Mouse (Mus musculus) forebrain, embryonic 11.5 days (tissue): ENCODE results near the gene Rasgrp4. TPM values are rescaled to one million over a fixed set of nuclear protein-coding genes. Genes with fewer than 3 reads are reported as not detected.
A peak's percentile ranks its signal among the peaks of the same experiment; 100 is the strongest.

ENCODE experiments used
- ATAC-seq: fragments of 200-750 bp; cut with Nextera tagmentation; replicated peaks from 2 replicates; pipeline ENCODE4 v1.8.0; 2017; ENCODE audit warnings: moderate TSS enrichment; ENCODE audit not compliant: low FRiP score
- DNase-seq: peaks from one replicate; pipeline ENCODE4 v3.0.0-alpha.2; 2017; ENCODE audit warnings: low spot score
- H3K27ac ChIP-seq: fragments of 300-500 bp; sonication (generic); 2 replicates; pipeline ENCODE4 v1.5.1; 2014; ENCODE audit warnings: low read depth, low read length
- H3K27me3 ChIP-seq: fragments of 300-500 bp; sonication (generic); 2 replicates; pipeline ENCODE4 v1.6.1; 2014; ENCODE audit warnings: mild to moderate bottlenecking, low read length, mixed read lengths; ENCODE audit not compliant: control insufficient read depth, insufficient read depth
- H3K36me3 ChIP-seq: fragments of 300-500 bp; sonication (generic); 2 replicates; pipeline ENCODE4 v1.6.1; 2014; ENCODE audit warnings: mild to moderate bottlenecking, low read length, moderate library complexity, mixed read lengths; ENCODE audit not compliant: control insufficient read depth, insufficient read depth
- H3K4me1 ChIP-seq: fragments of 300-500 bp; sonication (generic); replicated peaks from 2 replicates; pipeline ENCODE4 v1.6.1; 2014; ENCODE audit warnings: low read length, mixed read lengths; ENCODE audit not compliant: control insufficient read depth, insufficient read depth
- H3K4me2 ChIP-seq: fragments of 300-500 bp; sonication (generic); 2 replicates; pipeline ENCODE4 v1.6.1; 2014; ENCODE audit warnings: low read depth, mild to moderate bottlenecking, low read length, moderate library complexity, mixed read lengths; ENCODE audit not compliant: severe bottlenecking
- H3K4me3 ChIP-seq: fragments of 300-500 bp; sonication (generic); 2 replicates; pipeline ENCODE4 v1.5.1; 2014; ENCODE audit warnings: low read depth, low read length
- H3K9ac ChIP-seq: fragments of 300-500 bp; sonication (generic); 2 replicates; pipeline ENCODE4 v1.6.1; 2014; ENCODE audit warnings: low read length
- H3K9me3 ChIP-seq: fragments of 300-500 bp; sonication (generic); 2 replicates; pipeline ENCODE4 v1.6.1; 2016; ENCODE audit warnings: low read length, mixed read lengths; ENCODE audit not compliant: control insufficient read depth
- WGBS: fragments of 180-500 bp; shearing (Covaris S2); extraction: QIAGEN DNeasy Blood & Tissue Kit; methylation state at CpG from one replicate; pipeline ENCODE4 v1.1.7; 2014; 5-methylcytosine and 5-hydroxymethylcytosine counted together
- polyA plus RNA-seq: library from polyadenylated mRNA; unstranded; fragments of >200 nt; fragmentation: Nextera tagmentation; extraction: Ambion mirVana; gene quantifications from 2 replicates; pipeline ENCODE4 v1.2.1, GENCODE M21; 2014

Rasgrp4 gene
- polyA plus RNA-seq, 1 experiment from 2014 or later: 0.67 TPM

DNA sequence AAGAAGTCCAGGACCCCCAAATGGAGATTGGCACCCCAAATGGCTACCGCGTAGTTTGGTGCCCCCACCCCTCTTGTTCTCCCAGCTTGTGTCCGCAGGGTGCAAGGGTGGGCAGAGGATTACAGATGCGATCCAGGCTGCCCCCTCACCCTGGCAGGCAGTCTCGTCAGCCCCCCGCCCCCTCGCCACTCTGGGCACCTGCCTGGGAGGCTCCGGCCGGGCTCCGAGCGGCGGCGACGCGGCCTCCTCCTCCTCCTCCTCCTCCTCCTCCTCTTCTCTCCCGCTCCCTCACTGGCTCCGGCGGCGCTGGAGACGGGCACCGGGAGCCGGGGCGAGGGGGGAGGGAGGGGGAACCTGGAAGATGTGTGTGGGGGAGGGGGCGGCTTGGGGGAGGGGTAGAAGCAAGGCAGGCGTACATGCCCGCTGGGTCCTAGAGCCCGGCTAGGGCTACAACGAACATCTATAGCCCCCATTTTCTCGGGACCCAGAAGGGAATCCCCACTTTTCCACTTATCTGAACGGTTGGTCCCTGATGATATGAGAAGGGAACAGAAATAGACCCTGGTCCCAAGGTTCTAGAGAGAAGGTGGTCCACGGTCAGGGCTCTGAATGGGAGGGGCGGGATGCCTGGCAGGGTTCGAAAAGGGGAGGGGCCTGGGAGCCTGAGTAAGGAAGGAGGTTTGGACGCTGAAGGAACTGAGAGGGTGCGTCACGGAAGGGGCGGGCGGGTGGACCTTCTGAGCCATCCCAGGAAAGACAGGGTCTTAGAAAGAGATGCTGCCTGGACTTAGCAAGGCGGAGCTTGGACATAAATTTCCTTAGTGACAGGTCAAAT, 34.8 kb downstream of the Rasgrp4 start:
- 1% methylated on average over 32 of the region's 39 CpGs for WGBS
- Histone ChIP-seq H3K27ac (peak overlapping the region; percentile 77; the same call in 1 of the 2 replicates), H3K4me3 (peak overlapping the region; percentile 70), H3K4me2 (peak overlapping the region; percentile 79), H3K9me3 (no peaks in the 10 kb centered on the region), H3K27me3 (peaks cover 31% of the 10 kb centered on the region), H3K9ac (peak overlapping the region; percentile 65), H3K36me3 (no peaks in the 10 kb centered on the region; the same call in 1 of the 2 replicates), H3K4me1 (peaks cover 29% of the 10 kb centered on the region)
- ATAC-seq: peak; percentile 84
- DNase-seq: peak; percentile 93

GRCm38 (mm10) chr7:29170066-29170754, 35.6 kb downstream of the Rasgrp4 start, which contains the start of the genes Ggn and Spred3:
Ggn (plus strand) TSS chr7:29170210.
Spred3 (minus strand) TSS chr7:29170411.
- H3K4me1 ChIP-seq: peaks cover 29% of the 10 kb centered on the region
- peak; percentile 48 for ATAC-seq
- DNase-seq: no peak
- H3K4me3 ChIP-seq: peak within 1 kb of the TSS; percentile 70
- H3K9me3 ChIP-seq: no peaks in the 10 kb centered on the region
- H3K36me3 ChIP-seq: no peaks in the 10 kb centered on the region; the same call in 1 of the 2 replicates
- H3K9ac ChIP-seq: peak within 1 kb of the TSS; percentile 65
- peak within 1 kb of the TSS; percentile 77; the same call in 1 of the 2 replicates for H3K27ac ChIP-seq
- H3K27me3 ChIP-seq: peaks cover 31% of the 10 kb centered on the region
- peak within 1 kb of the TSS; percentile 79 for H3K4me2 ChIP-seq
- under 1% methylated on average over 30 of the region's 30 CpGs for WGBS

DNA sequence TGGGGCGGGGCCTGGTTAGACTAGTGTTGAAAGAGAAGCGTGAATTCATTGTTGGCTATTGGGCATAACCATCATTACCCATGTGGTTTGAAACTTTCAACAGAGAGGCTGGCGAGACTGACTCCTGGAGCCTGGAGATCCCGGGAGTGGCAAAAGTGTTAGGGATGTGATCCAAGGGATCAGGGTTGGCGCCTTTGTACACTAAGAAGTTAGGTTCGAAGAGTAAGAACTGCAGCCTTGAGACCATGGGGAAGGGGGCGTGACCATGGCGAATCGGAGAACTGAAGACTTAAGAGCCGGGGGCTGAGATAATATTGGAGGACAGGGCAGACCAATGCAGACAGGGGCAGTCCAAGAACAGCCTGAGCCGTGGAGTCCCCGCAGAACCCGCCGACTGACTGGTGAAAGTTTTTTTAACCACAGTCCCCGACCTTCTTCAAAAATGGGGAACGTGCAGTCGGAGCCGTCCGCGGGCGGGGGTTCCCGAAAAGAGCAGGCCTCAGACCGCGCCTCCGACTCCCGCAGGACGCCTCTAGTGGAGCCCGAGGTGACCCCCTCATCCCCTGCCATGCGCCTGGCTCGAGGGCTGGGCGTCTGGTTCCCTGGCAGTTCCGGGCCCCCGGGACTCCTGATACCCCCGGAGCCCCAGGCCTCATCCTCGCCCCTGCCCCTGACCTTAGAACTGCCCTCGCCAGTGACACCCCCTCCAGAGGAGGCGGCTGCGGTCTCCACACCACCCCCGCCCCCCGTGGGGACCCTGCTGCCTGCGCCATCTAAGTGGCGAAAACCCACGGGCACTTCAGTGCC, 36.3 kb downstream of the Rasgrp4 start:
- Histone ChIP-seq H3K4me3 (peak overlapping the region; percentile 70), H3K9ac (peak overlapping the region; percentile 65), H3K4me2 (peak overlapping the region; percentile 79), H3K4me1 (peaks cover 29% of the 10 kb centered on the region), H3K27me3 (peaks cover 31% of the 10 kb centered on the region), H3K36me3 (no peaks in the 10 kb centered on the region; the same call in 1 of the 2 replicates), H3K9me3 (no peaks in the 10 kb centered on the region), H3K27ac (no peak overlapping the region)
- WGBS: 2% methylated on average over 43 of the region's 43 CpGs
- peak; percentile 63 for DNase-seq
- ATAC-seq: no peak

DNA sequence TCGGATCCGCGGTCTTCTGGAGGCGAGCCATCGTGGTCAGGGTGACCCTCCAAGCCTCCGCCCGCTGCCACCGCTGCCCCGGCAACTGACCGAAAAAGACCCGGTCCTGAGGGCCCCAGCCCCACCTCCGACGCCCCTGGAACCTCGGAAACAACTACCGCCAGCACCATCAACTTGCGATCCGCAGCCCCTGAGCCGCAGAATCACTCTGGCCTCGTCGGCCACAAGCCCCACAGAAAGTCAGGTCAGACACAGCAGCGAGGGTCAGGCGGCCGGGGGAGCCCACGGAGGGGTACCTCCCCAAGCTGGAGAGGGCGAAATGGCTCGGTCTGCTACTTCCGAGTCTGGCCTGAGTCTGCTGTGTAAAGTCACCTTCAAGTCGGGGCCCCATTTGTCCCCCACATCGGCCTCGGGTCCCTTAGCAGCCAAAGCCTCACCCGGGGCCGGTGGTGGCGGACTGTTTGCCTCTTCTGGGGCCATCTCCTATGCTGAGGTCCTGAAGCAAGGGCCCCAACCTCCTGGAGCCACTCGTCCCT, 37.0 kb downstream of the Rasgrp4 start:
- peaks cover 29% of the 10 kb centered on the region for H3K4me1 ChIP-seq
- peak overlapping the region; percentile 70 for H3K4me3 ChIP-seq
- no peaks in the 10 kb centered on the region for H3K9me3 ChIP-seq
- peaks cover 31% of the 10 kb centered on the region for H3K27me3 ChIP-seq
- 5% methylated on average over 34 of the region's 34 CpGs for WGBS
- DNase-seq: no peak
- no peaks in the 10 kb centered on the region; the same call in 1 of the 2 replicates for H3K36me3 ChIP-seq
- peak overlapping the region; percentile 79 for H3K4me2 ChIP-seq
- peak overlapping the region; percentile 41 for H3K9ac ChIP-seq
- no peak overlapping the region for H3K27ac ChIP-seq
- no peak for ATAC-seq

DNA sequence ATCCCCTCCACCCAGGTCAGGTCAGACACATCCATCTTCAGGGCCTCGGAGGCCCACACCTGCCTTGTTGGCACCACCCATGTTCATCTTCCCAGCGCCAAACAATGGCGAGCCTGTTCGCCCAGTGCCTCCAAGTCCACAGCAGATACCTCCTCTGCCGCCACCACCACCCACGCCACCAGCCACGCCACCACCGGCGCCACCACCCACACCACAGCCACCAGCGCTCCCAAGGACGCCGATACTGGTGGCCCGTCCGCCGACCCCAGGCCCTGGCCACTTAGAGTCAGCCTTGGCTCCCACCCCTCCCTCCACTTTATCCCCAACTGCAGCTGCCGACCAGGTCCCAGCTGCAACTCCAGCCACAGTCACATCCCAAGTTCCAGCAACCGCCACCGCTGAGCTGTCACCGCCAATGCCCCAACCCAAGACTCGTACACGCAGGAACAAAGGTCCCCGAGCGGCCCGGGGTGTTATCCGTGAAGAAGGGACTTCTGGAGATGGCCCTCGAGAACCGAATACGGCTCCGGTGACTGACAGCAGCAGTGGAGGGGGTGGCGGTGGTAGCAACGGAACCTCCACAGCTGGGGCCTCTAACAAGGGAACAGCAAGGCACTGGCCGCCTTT, 37.9 kb downstream of the Rasgrp4 start:
- 31% methylated on average over 31 of the region's 32 CpGs for WGBS
- Histone ChIP-seq H3K4me3 (no peak overlapping the region), H3K9ac (no peak overlapping the region), H3K4me1 (peaks cover 29% of the 10 kb centered on the region), H3K9me3 (no peaks in the 10 kb centered on the region), H3K4me2 (no peak overlapping the region), H3K36me3 (no peaks in the 10 kb centered on the region; the same call in 1 of the 2 replicates), H3K27ac (no peak overlapping the region), H3K27me3 (peaks cover 31% of the 10 kb centered on the region)
- ATAC-seq (no peak), DNase-seq (no peak)

- H3K4me3 ChIP-seq: no peak overlapping the region
- H3K27ac ChIP-seq: no peak overlapping the region
- no peaks in the 10 kb centered on the region for H3K9me3 ChIP-seq
- 91% methylated on average over 4 of the region's 4 CpGs for WGBS
- DNase-seq: no peak
- no peak overlapping the region for H3K9ac ChIP-seq
- H3K4me2 ChIP-seq: no peak overlapping the region
- H3K27me3 ChIP-seq: peaks cover 5% of the 10 kb centered on the region
- H3K36me3 ChIP-seq: no peaks in the 10 kb centered on the region; the same call in 1 of the 2 replicates
- ATAC-seq: no peak
- H3K4me1 ChIP-seq: peaks cover 8% of the 10 kb centered on the region
Observed at GRCm38 (mm10) chr7:29178106-29178505, 43.5 kb downstream of the Rasgrp4 start.

DNA sequence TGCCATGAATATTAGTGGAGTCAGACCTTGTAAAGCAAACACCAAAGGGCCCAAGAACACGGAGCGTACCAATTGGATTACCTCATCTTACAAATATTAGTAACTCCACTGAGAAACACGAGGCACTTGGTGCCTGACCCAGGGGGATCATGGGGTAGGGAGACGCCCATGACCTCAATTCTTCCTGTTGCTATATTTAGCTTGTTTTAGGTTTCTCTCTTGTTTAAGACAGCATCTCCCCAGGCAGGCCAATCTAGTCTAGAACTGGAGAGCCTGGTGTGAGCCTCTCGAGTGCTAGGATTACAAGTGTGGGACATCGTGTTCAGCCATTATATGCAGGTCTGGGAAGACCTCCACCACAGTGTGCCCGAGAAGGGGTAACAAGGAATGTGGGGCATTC, 44.7 kb downstream of the Rasgrp4 start:
- DNase-seq: no peak
- Histone ChIP-seq H3K27me3 (no peaks in the 10 kb centered on the region), H3K9ac (peak overlapping the region; percentile 89), H3K4me1 (peaks cover 8% of the 10 kb centered on the region), H3K4me2 (peak overlapping the region; percentile 78), H3K9me3 (no peaks in the 10 kb centered on the region), H3K27ac (no peak overlapping the region), H3K36me3 (no peaks in the 10 kb centered on the region; the same call in 1 of the 2 replicates), H3K4me3 (peak overlapping the region; percentile 81)
- WGBS: 63% methylated on average over 7 of the region's 7 CpGs
- no peak for ATAC-seq
